Mouse (Mus musculus) E14TG2a.4 (cell line): ENCODE results near the gene Alg5.
"Not testable (repeated sequence)": the region's sequence is repeated elsewhere in the genome, so short reads cannot be mapped to it uniquely, and the experiment has no call there.

Experiments used
- H3K27me3 ChIP-seq: 2 replicates; pipeline ENCODE4 v1.6.1; 2014; ENCODE audit warnings: low read length, control low read depth; ENCODE audit not compliant: insufficient read depth
- H3K36me3 ChIP-seq: 2 replicates; pipeline ENCODE4 v1.6.1; 2014; ENCODE audit warnings: low read length, control low read depth; ENCODE audit not compliant: insufficient read depth
- H3K4me1 ChIP-seq: replicated peaks from 2 replicates; pipeline ENCODE4 v1.6.1; 2014; ENCODE audit warnings: low read depth, low read length, control low read depth
- H3K4me3 ChIP-seq: replicated peaks from 2 replicates; pipeline ENCODE4 v1.5.1; 2014; ENCODE audit warnings: mild to moderate bottlenecking, low read length
- H3K9me3 ChIP-seq: 2 replicates; pipeline ENCODE4 v1.6.1; 2014; ENCODE audit warnings: low read length, control low read depth
- CTCF ChIP-seq: conservative IDR thresholded peaks from 2 replicates; pipeline ENCODE4 v1.5.1; 2014; ENCODE audit warnings: low read length
- NANOG ChIP-seq: IDR thresholded peaks from 2 replicates; pipeline ENCODE4 v1.6.1; 2014; ENCODE audit warnings: borderline replicate concordance, low read length, mixed read lengths
- POU5F1 ChIP-seq: IDR thresholded peaks from 2 replicates; pipeline ENCODE4 v1.6.1; 2014; ENCODE audit warnings: low read length, borderline replicate concordance

Gene Alg5

DNA sequence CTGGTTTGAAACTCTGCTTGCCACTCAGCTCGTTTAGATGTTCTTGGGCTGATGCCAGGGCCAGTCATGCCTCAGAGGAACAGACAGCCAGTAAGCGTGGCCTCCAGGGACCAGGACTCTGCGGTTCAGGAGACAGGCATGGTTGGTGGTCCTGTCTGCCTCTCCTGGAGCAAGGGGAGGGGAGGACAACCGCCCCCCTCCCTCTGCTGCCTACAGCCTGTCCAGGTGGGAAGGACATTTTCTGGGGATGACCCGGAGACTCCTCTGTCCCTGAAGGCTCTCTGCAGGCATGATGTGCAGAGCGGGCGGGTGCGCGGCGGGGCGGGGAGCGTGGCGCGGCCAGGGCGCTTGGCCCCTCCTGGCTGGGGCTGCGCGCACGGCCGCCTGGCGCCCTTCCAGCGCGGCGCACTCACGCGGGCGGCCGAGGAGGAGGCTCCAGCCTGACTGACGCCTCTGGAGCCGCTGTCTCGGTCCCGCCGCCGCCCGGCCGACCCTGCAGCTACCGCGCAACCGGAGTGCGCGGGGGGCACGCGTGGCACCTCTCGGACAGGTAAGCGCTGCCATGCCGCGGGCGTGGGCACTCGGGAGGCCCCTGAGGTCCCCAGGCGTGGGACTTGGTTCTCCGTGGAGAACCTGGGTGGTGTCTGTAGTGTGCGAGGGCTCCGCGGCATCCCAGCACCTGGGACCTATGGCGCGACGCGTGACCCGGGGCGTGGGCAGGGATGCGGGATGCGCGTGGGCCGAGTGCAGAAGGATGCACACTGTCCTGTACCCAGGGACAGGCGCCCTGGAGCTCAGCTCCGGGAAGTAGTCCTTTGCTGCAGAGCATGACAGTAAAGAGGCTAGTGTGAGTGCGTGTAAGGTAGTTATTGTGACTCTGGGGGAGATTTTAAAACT lies 20.1 kb downstream of the Alg5 start, which contains the start of gene Smad9:
TSS of gene Smad9 (plus strand) at position 438 of the 897 bp plus-strand sequence.
- H3K27me3 ChIP-seq, result peaks cover 58% of the 10 kb centered on the region
- TF ChIP-seq NANOG (no peak), CTCF (no peak), POU5F1 (no peak)
- H3K36me3 ChIP-seq, result peaks cover 7% of the 10 kb centered on the region

DNA sequence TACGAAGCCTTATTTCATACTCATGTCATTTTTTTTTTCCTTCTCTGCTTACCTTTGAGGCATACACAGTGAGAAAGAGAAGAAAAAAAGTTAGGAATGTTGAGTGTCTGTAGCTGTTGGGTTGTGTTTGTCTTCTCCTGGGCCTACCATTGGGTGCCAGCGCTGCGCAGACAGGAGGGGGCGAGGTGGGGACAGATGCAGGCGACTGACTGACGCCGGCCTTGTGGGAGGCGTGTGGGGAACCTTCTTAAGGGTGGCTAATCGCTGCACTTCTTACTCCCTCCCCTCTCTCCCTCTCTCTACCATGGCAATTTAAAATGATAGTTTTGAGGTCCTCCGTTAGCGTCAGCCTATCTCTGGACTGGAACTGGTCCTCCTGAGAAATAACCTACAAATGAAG lies 20.7 kb downstream of the Alg5 start:
- Histone ChIP-seq H3K27me3 (peaks cover 60% of the 10 kb centered on the region), H3K4me3 (peak overlapping the region; percentile 84), H3K36me3 (0 out of 2 replicates have a peak, but pooled peaks cover 1% of the 10 kb centered on the region), H3K9me3 (no peaks in the 10 kb centered on the region), H3K4me1 (peaks cover 9% of the 10 kb centered on the region)
- TF ChIP-seq POU5F1 (no peak), NANOG (no peak), CTCF (no peak)

More for the DNA sequence above, 20.1 kb downstream of the Alg5 start, which contains the start of gene Smad9:
- Histone ChIP-seq H3K4me3 (peak within 1 kb of the TSS; percentile 84), H3K9me3 (no peaks in the 10 kb centered on the region), H3K4me1 (peaks cover 9% of the 10 kb centered on the region)

DNA sequence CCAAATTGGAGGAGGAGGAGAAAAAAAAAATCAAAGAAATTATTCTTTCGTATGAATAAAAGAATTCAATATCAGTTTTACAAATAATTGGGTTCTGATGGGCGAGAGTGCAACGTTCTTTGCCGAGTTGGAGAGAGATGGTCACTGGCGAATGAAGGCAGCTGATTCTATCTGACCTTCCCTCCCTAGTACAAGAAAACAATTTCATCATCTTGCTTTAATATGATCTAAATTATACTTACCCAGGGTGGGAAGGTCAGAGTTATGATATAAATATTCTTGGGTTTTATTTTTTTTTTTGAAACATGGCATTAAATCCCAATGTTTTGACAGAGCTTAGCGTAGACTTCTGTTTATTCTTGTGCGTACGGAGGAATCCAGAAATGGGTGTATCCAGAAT lies 22.1 kb downstream of the Alg5 start:
- Histone ChIP-seq H3K4me1 (peaks cover 9% of the 10 kb centered on the region), H3K9me3 (peaks cover 1% of the 10 kb centered on the region; the same call in 1 of the 2 replicates), H3K4me3 (no peak overlapping the region), H3K27me3 (peaks cover 59% of the 10 kb centered on the region), H3K36me3 (no peaks in the 10 kb centered on the region)
- no peak for TF ChIP-seq NANOG
- no peak for TF ChIP-seq POU5F1
- no peak for TF ChIP-seq CTCF

DNA sequence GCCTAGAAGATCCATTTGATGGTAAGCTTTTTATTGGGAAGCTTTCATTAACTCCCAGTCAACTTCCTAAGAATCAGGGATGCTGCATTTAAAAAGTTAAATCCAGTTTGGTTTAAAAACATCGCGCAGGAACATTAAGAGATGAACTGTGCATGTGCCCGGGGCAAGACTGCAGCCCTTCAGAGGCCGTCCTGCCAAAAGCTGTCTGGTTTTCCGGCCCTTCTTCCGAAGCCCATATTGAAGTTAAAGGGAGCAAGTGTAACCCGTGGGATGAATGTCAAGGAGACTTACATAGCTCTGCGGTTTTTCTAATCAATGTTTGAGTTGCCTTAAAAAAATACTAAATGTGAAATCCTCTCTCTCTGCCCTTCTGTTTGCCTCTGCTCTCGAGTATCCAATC lies 23.9 kb downstream of the Alg5 start:
- Histone ChIP-seq H3K36me3 (no peaks in the 10 kb centered on the region), H3K9me3 (peaks cover 4% of the 10 kb centered on the region; the same call in 1 of the 2 replicates), H3K4me3 (no peak overlapping the region), H3K4me1 (peaks cover 15% of the 10 kb centered on the region), H3K27me3 (peaks cover 47% of the 10 kb centered on the region)
- no peak for TF ChIP-seq CTCF
- TF ChIP-seq POU5F1, result no peak
- TF ChIP-seq NANOG, result no peak

DNA sequence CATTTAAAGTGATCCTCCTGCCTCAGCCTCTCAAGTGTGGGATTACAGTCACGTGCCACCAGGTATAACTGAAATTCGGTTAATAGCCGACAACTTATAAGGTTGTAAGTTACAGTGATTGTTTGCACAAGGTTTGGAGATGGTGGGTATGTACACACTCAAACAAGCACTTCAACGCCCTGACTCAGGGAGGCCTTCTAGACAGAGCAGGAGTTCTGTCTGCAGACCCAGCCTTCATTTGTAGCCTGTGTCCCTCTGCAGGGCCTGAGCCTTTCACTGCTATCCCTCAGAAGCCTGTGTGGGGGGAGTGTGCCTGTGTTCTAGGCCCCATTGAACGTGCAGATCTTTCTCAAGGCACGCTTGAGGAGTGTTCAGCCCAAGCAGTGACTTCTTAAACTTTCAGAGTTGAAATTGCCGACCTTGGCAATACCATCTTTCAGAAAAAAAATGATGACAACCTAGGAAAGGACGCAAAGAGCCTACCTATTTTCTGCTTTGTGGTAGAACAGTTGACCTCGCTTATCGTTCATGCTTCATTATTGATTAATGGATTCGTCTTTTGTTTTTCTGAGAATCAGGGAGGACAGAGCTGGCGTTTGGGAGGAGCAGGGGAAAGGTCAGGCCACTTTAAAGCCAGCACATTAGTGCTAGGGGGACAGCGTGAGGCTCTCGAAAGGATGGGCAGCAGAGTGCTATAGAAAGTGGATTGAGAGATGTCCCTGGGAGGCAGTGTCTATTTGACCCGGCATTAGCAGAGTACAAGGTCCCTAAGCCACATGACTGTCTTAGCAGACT lies 25.2 kb downstream of the Alg5 start:
- Histone ChIP-seq H3K4me1 (peaks cover 21% of the 10 kb centered on the region), H3K36me3 (no peaks in the 10 kb centered on the region), H3K27me3 (peaks cover 39% of the 10 kb centered on the region), H3K4me3 (no peak overlapping the region), H3K9me3 (peaks cover 4% of the 10 kb centered on the region; the same call in 1 of the 2 replicates)
- TF ChIP-seq CTCF (no peak), NANOG (no peak)

DNA sequence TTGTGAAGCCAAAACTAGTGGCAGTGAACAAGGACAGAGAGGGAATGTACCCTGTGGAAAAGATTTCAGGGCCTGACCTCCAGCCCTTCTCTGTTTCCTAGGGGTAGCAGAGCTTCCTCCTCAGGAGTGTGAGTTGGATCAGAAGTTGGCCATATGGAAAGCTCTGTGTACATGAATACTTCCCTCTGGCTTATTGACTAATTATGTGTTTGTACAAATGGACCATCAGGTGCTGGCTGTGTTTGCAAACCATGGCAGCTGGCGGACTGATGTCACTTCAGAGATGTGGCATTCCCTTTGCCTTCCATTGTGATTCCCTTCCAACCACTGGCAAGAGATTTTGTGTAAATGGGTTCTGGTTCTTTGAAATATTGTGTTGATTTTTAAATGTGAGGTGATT lies 25.9 kb downstream of the Alg5 start:
- no peaks in the 10 kb centered on the region for H3K36me3 ChIP-seq
- TF ChIP-seq POU5F1 (no peak), CTCF (no peak), NANOG (no peak)
- H3K27me3 ChIP-seq, result peaks cover 32% of the 10 kb centered on the region
- no peak overlapping the region for H3K4me3 ChIP-seq
- H3K4me1 ChIP-seq, result peaks cover 14% of the 10 kb centered on the region
- H3K9me3 ChIP-seq, result peaks cover 7% of the 10 kb centered on the region; the same call in 1 of the 2 replicates

DNA sequence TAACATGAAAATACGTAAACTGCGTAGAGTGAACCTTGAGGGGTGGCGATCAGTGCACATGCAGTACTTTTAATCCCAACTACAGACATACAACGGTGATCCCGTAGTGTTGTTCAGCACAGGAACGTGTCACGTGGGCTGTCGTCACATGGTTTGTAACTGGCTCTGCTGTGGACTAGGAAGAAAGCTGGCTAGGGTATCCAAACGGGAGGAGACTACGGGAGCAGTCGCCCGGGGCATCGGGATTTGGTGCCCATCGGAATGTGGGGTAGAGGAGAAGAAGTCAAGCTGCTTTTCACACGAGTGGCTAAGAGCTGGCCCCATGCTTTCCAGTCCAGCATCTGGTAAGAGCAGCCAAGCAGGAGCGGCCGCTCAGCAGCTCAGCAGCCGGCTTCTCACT lies 29.1 kb downstream of the Alg5 start:
- Histone ChIP-seq H3K4me3 (no peak overlapping the region), H3K4me1 (peaks cover 19% of the 10 kb centered on the region), H3K9me3 (peaks cover 7% of the 10 kb centered on the region; the same call in 1 of the 2 replicates), H3K36me3 (no peaks in the 10 kb centered on the region), H3K27me3 (peaks cover 19% of the 10 kb centered on the region)
- TF ChIP-seq POU5F1, result no peak
- no peak for TF ChIP-seq CTCF
- no peak for TF ChIP-seq NANOG

DNA sequence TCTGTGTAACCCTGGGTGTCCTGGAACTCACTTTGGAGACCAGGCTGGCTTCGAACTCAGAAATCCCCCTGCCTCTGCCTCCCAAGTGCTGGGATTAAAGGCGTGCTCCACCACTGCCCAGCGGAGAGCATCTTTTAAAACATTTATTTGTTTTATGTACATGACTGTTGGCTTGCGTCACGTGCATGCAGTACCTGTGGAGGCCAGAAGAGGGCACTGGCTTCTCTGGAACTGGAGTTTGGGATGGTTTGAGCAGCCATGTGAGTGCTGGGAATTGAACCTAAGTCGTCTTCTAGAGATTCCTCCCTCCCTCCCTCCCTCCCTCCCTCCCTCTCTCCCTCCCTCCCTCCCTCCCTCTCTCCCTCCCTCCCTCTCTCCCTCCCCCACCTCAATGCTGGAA lies 30.2 kb downstream of the Alg5 start:
- peak; percentile 55 for TF ChIP-seq CTCF
- peaks cover 20% of the 10 kb centered on the region for H3K27me3 ChIP-seq
- not testable (repeated sequence) for H3K9me3 ChIP-seq, H3K4me3 ChIP-seq, H3K36me3 ChIP-seq
- H3K4me1 ChIP-seq, result peaks cover 19% of the 10 kb centered on the region
